ENCODE assay signal across 21 mouse cellular contexts in the genomic region with DNA sequence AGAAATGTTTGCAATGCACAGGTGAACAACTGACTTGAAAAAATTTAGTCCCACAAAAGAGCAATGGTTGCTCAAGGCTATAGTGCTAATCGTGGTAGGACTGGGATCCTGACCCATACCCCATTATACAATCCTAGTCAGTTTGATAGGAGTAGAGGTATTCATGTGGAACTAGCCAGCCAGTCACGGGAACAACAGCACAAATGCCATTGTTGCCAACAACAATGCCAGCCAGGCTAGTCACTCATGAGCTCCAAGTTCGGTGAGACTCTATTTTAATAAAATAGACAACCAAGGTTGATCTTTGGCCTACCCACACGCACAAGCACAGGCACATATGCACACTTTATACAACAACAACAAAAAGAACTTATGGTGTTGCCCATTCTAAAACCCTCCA.
"Had no signal": no experiment of that assay in that cellular context is flagged by ENCODE, and none has a peak within 500 bp of the region (broad histone marks: within the 10 kb centered on the region; RNA-seq: fewer than 3 reads in every experiment).

No protein-coding gene starts in this region.

- ATAC-seq: hindbrain, postnatal 0 days; intestine, embryonic 16.5 days; liver, embryonic 12.5 days had no signal

- H3K9ac ChIP-seq: hindbrain, embryonic 13.5 days; hindbrain, embryonic 15.5 days; kidney, embryonic 15.5 days; limb, embryonic 13.5 days; limb, embryonic 15.5 days; liver, embryonic 12.5 days; liver, embryonic 14.5 days had no signal

- H3K4me1 ChIP-seq: liver, embryonic 12.5 days had no signal

- H3K9me3 ChIP-seq: hindbrain, embryonic 13.5 days; hindbrain, embryonic 15.5 days; kidney, embryonic 15.5 days; limb, embryonic 13.5 days; limb, embryonic 15.5 days; liver, embryonic 12.5 days had no signal

- H3K4me2 ChIP-seq: heart, embryonic 11.5 days; hindbrain, embryonic 13.5 days; hindbrain, embryonic 15.5 days; kidney, embryonic 15.5 days; limb, embryonic 13.5 days; limb, embryonic 15.5 days; liver, embryonic 12.5 days had no signal

- H3K27ac ChIP-seq: heart, adult 2 months; hindbrain, embryonic 13.5 days; hindbrain, embryonic 15.5 days; hindbrain, postnatal 0 days; kidney, embryonic 15.5 days; kidney, postnatal 0 days; limb, embryonic 13.5 days; limb, embryonic 15.5 days; liver, embryonic 12.5 days; liver, embryonic 14.5 days had no signal

- H3K4me3 ChIP-seq: heart, adult 2 months; hindbrain, embryonic 13.5 days; hindbrain, embryonic 15.5 days; kidney, embryonic 15.5 days; limb, embryonic 13.5 days; limb, embryonic 15.5 days; liver, embryonic 12.5 days had no signal

- H3K36me3 ChIP-seq: hindbrain, embryonic 15.5 days had no signal

- DNase-seq: gastrocnemius, postnatal 14 days; gastrocnemius, postnatal 36 days; kidney, adult 11 months; kidney, adult 8-10 months; kidney, postnatal 14 days; kidney, postnatal 36 days; layer of hippocampus, adult 9-11 months; layer of hippocampus, postnatal 36 days; left cerebral cortex, postnatal 4 days had no signal

- H3K27me3 ChIP-seq: hindbrain, embryonic 13.5 days; hindbrain, embryonic 15.5 days; kidney, embryonic 15.5 days; limb, embryonic 13.5 days; limb, embryonic 15.5 days; liver, embryonic 12.5 days had no signal
